Mouse (Mus musculus): ENCODE results near the gene Insl6.

GRCm38 (mm10) chr19:29341029-29341428 lies 15.9 kb upstream of the Insl6 start:
- no peak for TF ChIP-seq TCF12 (IDR thresholded peaks at IDR 0.05; ENCODE audit: low read depth, low read length)
- TF ChIP-seq BHLHE40 (IDR thresholded peaks at IDR 0.05; ENCODE audit: borderline replicate concordance, low read depth, low read length), result no peak
- no peak for TF ChIP-seq CTCF (IDR thresholded peaks at IDR 0.05 in 2 of 3, conservative IDR thresholded peaks at IDR 0.05 in 1 of 3; ENCODE audit: control insufficient read depth in 1 of 3, insufficient read depth in 1 of 3, low read depth in 2 of 3, low read length in 3 of 3, poor library complexity in 1 of 3, severe bottlenecking in 1 of 3)
- TF ChIP-seq ELF1 (IDR thresholded peaks at IDR 0.05; ENCODE audit: low read depth, low read length), result no peak
- TF ChIP-seq ETS1 (IDR thresholded peaks at IDR 0.05; ENCODE audit: low read depth, low read length), result no peak
- no peak for TF ChIP-seq EP300 (IDR thresholded peaks at IDR 0.05; ENCODE audit: low read depth in 1 of 2, low read length in 2 of 2)
- no peak for TF ChIP-seq ZNF384 (IDR thresholded peaks at IDR 0.05; ENCODE audit: low read depth, low read length)
- no peak for TF ChIP-seq POLR2A (IDR thresholded peaks at IDR 0.05; ENCODE audit: control insufficient read depth in 1 of 2, insufficient read depth in 1 of 2, low read depth in 1 of 2, low read length in 2 of 2, poor library complexity in 1 of 2)
- TF ChIP-seq HCFC1 (IDR thresholded peaks at IDR 0.05; ENCODE audit: low read depth, low read length), result no peak
- no peak for TF ChIP-seq UBTF (IDR thresholded peaks at IDR 0.05; ENCODE audit: borderline replicate concordance, insufficient read depth, low read depth, low read length)
